Mouse (Mus musculus): ENCODE measurements around the gene Tuft1. TPM values are rescaled to one million over a fixed set of nuclear protein-coding genes. Genes with fewer than 3 reads are reported as not detected.
"Not testable (repeated sequence)": the region's sequence is repeated elsewhere in the genome, so short reads cannot be mapped to it uniquely, and the experiment has no call there.

The Tuft1 gene
- polyA plus RNA-seq, 1 experiment from 2014 or later = 3.9 TPM

DNA sequence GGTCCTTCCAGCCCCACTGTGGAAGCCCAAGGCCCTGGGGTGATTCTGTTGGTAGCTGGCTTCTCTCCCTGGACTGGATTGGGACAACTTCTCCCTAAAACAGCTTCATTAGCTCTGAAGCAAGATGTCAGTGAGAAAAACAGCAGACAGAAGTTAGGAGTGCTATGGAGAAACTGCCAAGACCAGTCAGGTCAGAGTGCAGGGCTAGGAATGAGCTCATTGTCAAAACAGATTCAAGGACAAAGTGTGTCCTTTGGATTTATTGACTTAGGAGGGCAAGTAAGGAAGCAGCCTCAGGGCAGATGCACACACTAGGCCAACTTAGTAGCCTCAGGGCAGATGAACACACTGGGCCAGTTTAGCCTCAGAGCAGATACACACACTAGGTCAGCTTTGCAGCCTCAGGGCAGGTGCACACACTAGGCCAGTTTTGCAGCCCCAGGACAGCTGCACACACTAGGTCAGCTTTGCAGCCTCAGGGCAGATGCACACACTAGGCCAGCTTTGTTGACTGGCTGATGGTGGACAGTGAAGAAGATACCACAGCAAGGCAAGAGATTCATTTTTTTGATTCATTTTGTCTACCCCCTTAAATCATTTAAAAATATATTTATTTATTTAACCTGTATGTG is 32.1 kb upstream of the Tuft1 start:
- Histone ChIP-seq H3K27me3 (ENCODE audit: control insufficient read depth, insufficient read depth, low read length) (no peaks in the 10 kb centered on the region), H3K27ac (ENCODE audit: low read depth, low read length) (no peak overlapping the region), H3K4me1 (replicated peaks; ENCODE audit: control insufficient read depth, insufficient read depth, low read length) (no peaks in the 10 kb centered on the region), H3K4me3 (ENCODE audit: low read depth, low read length) (no peak overlapping the region), H3K9ac (ENCODE audit: low read depth, low read length) (no peak overlapping the region), H3K36me3 (ENCODE audit: control insufficient read depth, insufficient read depth, low read length) (no peaks in the 10 kb centered on the region), H3K4me2 (replicated peaks; ENCODE audit: low read depth, low read length) (no peak overlapping the region), H3K9me3 (ENCODE audit: control insufficient read depth, low read length) (no peaks in the 10 kb centered on the region)
- DNase-seq (ENCODE audit: low spot score) (no peak), ATAC-seq (ENCODE audit: low FRiP score) (no peak)

DNA sequence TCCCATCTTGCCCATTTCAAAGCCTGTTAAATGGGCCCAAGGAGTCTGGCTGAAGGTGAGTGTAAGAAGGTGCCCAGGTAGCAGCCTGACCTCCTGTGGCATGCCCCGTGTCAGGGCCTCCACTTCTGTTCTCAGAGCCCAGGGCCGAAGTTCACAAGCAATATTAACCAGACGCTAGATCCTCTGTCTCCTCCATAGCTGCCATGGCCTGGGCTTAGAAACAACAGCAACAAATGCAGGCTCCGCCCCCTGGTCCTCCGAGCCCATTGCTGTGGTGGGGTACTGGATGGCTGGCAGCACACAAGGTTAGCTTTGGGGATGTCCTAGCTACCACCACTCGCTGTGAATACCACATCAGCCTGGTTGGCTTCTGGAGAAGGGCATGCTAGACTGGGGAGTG is 31.5 kb upstream of the Tuft1 start:
- 74% methylated on average over 6 of the region's 6 CpGs for WGBS
- H3K36me3 ChIP-seq (ENCODE audit: control insufficient read depth, insufficient read depth, low read length); ATAC-seq (ENCODE audit: low FRiP score); H3K9me3 ChIP-seq (ENCODE audit: control insufficient read depth, low read length); H3K9ac ChIP-seq (ENCODE audit: low read depth, low read length); DNase-seq (ENCODE audit: low spot score); H3K27ac ChIP-seq (ENCODE audit: low read depth, low read length); H3K4me2 ChIP-seq (replicated peaks; ENCODE audit: low read depth, low read length); H3K4me3 ChIP-seq (ENCODE audit: low read depth, low read length); H3K27me3 ChIP-seq (ENCODE audit: control insufficient read depth, insufficient read depth, low read length); H3K4me1 ChIP-seq (replicated peaks; ENCODE audit: control insufficient read depth, insufficient read depth, low read length): not testable (repeated sequence)

DNA sequence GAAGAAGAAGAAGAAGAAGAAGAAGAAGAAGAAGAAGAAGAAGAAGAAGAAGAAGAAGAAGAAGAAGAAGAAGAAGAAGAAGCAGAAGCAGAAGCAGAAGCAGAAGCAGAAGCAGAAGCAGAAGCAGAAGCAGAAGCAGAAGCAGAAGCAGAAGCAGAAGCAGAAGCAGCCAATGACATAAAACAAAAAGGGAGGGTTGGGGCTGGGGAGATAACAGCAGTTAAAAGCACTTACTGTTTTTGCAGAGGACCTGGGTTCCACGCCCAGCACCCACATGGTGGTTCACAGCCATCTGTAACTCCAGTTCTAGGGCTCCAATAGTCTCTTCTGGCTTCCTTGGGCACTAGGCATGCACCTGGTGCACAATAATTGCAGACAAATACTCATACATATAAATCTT is 30.5 kb upstream of the Tuft1 start:
- H3K4me2 ChIP-seq (replicated peaks; ENCODE audit: low read depth, low read length); H3K4me1 ChIP-seq (replicated peaks; ENCODE audit: control insufficient read depth, insufficient read depth, low read length); H3K9me3 ChIP-seq (ENCODE audit: control insufficient read depth, low read length); H3K36me3 ChIP-seq (ENCODE audit: control insufficient read depth, insufficient read depth, low read length); H3K27me3 ChIP-seq (ENCODE audit: control insufficient read depth, insufficient read depth, low read length); DNase-seq (ENCODE audit: low spot score); H3K27ac ChIP-seq (ENCODE audit: low read depth, low read length); ATAC-seq (ENCODE audit: low FRiP score); H3K4me3 ChIP-seq (ENCODE audit: low read depth, low read length); H3K9ac ChIP-seq (ENCODE audit: low read depth, low read length): not testable (repeated sequence)
- WGBS = 92% methylated on average over 1 of the region's 1 CpGs

DNA sequence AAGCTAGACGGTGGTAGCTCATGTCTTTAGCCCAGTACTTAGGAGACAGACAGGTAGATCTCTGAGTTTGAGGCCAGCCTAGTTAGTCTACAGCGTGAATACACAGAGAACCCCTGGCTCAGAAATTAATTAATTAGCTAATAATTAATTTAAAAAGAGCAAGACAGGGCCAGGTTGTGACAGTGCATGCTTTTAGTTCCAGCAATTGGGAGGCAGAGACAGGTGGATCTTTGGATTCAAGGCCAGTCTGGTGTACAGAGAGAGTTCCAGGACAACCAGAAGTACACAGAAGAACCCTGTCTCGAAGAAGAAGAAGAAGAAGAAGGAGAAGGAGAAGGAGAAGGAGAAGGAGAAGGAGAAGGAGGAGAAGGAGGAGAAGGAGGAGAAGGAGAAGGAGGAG is 30.0 kb upstream of the Tuft1 start:
- not testable (repeated sequence) for H3K9me3 ChIP-seq (ENCODE audit: control insufficient read depth, low read length); H3K4me3 ChIP-seq (ENCODE audit: low read depth, low read length); H3K9ac ChIP-seq (ENCODE audit: low read depth, low read length); DNase-seq (ENCODE audit: low spot score); H3K4me2 ChIP-seq (replicated peaks; ENCODE audit: low read depth, low read length); H3K36me3 ChIP-seq (ENCODE audit: control insufficient read depth, insufficient read depth, low read length); H3K27ac ChIP-seq (ENCODE audit: low read depth, low read length); ATAC-seq (ENCODE audit: low FRiP score); H3K27me3 ChIP-seq (ENCODE audit: control insufficient read depth, insufficient read depth, low read length); H3K4me1 ChIP-seq (replicated peaks; ENCODE audit: control insufficient read depth, insufficient read depth, low read length)
- 82% methylated on average over 3 of the region's 3 CpGs for WGBS

DNA sequence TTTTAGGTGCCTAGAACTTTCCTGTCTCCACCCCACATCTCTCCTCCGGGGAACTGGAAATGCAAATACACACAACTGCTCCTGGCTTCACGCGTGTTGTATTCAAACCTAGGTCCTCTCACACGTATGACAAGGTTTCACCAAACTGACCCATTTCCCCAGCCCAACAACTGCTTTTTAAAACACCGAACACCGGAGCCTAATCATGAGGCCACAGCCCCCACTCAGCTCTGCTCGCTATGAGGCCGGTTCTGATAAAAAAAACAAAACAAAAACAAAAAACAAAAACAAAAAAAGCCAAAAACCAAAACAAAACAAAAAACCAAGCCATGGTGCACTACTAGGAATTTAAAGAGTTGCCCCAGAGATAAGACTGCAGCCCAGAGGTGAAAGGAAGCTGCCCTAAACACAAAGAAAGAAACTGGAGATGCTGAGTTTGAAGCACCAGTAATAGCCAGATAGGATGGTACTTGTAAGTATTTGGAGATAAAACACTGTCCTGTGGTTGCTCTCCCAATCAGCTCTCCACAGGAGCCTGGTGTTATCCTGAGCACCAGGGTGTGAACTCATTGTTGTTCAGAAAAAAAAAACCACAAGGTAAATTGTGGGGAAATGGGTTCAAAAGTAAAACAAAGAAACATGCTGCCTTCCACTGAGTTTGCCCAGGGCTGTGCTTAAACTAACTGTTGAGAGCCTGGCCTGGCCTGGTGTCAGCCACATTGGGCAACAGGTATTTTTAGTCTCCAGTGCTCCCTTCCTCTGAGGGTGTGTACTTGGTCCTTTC is 27.5 kb upstream of the Tuft1 start:
- not testable (repeated sequence) for ATAC-seq (ENCODE audit: low FRiP score); H3K4me2 ChIP-seq (replicated peaks; ENCODE audit: low read depth, low read length); H3K4me1 ChIP-seq (replicated peaks; ENCODE audit: control insufficient read depth, insufficient read depth, low read length); H3K36me3 ChIP-seq (ENCODE audit: control insufficient read depth, insufficient read depth, low read length); H3K27ac ChIP-seq (ENCODE audit: low read depth, low read length); H3K27me3 ChIP-seq (ENCODE audit: control insufficient read depth, insufficient read depth, low read length); H3K9me3 ChIP-seq (ENCODE audit: control insufficient read depth, low read length); DNase-seq (ENCODE audit: low spot score); H3K4me3 ChIP-seq (ENCODE audit: low read depth, low read length); H3K9ac ChIP-seq (ENCODE audit: low read depth, low read length)
- WGBS = 87% methylated on average over 8 of the region's 8 CpGs

DNA sequence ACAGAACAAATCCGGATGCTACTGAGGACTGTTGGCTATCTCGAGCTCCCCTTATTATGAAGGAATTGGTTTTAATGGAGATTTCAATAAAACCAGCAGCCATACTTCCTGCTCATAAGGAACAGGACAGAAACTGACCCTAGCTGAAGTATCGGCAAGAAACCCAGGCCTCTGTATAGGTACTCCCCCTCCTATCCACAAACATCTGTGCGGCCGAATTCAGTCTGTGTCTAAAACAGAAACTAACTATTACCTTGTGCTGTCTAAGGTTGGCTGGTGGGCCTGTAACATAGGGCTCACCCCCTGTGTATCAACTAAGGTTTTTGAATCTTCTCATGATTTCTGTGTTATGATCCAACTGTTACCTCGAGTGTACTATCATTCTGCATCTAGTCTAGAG is 25.0 kb upstream of the Tuft1 start:
- no peak for ATAC-seq (ENCODE audit: low FRiP score)
- DNase-seq (ENCODE audit: low spot score) = no peak
- Histone ChIP-seq H3K9ac (ENCODE audit: low read depth, low read length) (no peak overlapping the region), H3K27ac (ENCODE audit: low read depth, low read length) (no peak overlapping the region), H3K36me3 (ENCODE audit: control insufficient read depth, insufficient read depth, low read length) (no peaks in the 10 kb centered on the region), H3K9me3 (ENCODE audit: control insufficient read depth, low read length) (no peaks in the 10 kb centered on the region), H3K4me3 (ENCODE audit: low read depth, low read length) (no peak overlapping the region), H3K4me1 (replicated peaks; ENCODE audit: control insufficient read depth, insufficient read depth, low read length) (no peaks in the 10 kb centered on the region), H3K27me3 (ENCODE audit: control insufficient read depth, insufficient read depth, low read length) (no peaks in the 10 kb centered on the region), H3K4me2 (replicated peaks; ENCODE audit: low read depth, low read length) (no peak overlapping the region)
- WGBS = 87% methylated on average over 6 of the region's 6 CpGs

DNA sequence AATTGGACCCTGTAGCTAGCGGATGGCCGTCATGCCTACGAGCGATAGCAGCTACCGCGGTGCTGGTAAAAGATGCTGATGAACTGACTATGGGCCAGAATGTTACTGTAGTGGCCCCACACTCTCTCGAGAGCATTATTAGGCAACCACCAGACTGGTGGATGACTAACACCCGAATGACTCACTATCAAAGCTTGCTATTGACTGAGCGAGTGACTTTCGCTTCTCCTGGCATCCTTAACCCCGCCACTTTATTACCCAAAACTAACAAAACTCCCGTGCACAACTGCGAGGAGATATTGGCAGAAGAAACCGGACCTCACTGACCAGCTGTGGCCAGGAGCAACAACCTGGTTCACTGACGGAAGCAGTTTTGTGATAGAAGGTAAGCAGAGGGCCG is 22.1 kb upstream of the Tuft1 start:
- 90% methylated on average over 16 of the region's 16 CpGs for WGBS
- no peak for ATAC-seq (ENCODE audit: low FRiP score)

DNA sequence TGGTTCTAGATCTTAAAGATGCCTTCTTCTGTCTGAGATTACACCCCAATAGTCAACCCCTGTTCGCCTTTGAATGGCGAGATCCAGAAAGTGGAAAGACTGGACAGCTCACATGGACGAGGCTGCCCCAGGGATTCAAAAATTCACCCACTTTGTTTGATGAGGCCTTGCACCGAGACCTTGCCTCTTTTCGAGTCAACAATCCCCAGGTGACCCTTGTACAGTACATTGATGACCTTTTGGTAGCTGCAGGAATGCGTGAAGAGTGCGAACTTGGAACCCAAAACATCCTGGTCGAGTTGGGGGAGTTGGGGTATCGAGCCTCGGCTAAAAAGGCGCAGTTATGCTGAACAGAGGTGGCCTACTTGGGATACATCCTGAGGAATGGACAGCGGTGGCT is 21.4 kb upstream of the Tuft1 start:
- H3K9me3 ChIP-seq (ENCODE audit: control insufficient read depth, low read length); H3K27ac ChIP-seq (ENCODE audit: low read depth, low read length); ATAC-seq (ENCODE audit: low FRiP score); H3K4me2 ChIP-seq (replicated peaks; ENCODE audit: low read depth, low read length); H3K9ac ChIP-seq (ENCODE audit: low read depth, low read length); DNase-seq (ENCODE audit: low spot score); H3K36me3 ChIP-seq (ENCODE audit: control insufficient read depth, insufficient read depth, low read length); H3K27me3 ChIP-seq (ENCODE audit: control insufficient read depth, insufficient read depth, low read length); H3K4me3 ChIP-seq (ENCODE audit: low read depth, low read length); H3K4me1 ChIP-seq (replicated peaks; ENCODE audit: control insufficient read depth, insufficient read depth, low read length): not testable (repeated sequence)
- 90% methylated on average over 12 of the region's 12 CpGs for WGBS

More for the DNA sequence above, 22.1 kb upstream of the Tuft1 start:
- H3K27ac ChIP-seq (ENCODE audit: low read depth, low read length) = no peak overlapping the region
- no peak overlapping the region for H3K4me3 ChIP-seq (ENCODE audit: low read depth, low read length)
- H3K4me1 ChIP-seq (replicated peaks; ENCODE audit: control insufficient read depth, insufficient read depth, low read length) = no peaks in the 10 kb centered on the region
- no peak for DNase-seq (ENCODE audit: low spot score)
- no peaks in the 10 kb centered on the region for H3K27me3 ChIP-seq (ENCODE audit: control insufficient read depth, insufficient read depth, low read length)
- H3K36me3 ChIP-seq (ENCODE audit: control insufficient read depth, insufficient read depth, low read length) = no peaks in the 10 kb centered on the region
- no peak overlapping the region for H3K9ac ChIP-seq (ENCODE audit: low read depth, low read length)
- no peak overlapping the region for H3K4me2 ChIP-seq (replicated peaks; ENCODE audit: low read depth, low read length)
- no peaks in the 10 kb centered on the region for H3K9me3 ChIP-seq (ENCODE audit: control insufficient read depth, low read length)

DNA sequence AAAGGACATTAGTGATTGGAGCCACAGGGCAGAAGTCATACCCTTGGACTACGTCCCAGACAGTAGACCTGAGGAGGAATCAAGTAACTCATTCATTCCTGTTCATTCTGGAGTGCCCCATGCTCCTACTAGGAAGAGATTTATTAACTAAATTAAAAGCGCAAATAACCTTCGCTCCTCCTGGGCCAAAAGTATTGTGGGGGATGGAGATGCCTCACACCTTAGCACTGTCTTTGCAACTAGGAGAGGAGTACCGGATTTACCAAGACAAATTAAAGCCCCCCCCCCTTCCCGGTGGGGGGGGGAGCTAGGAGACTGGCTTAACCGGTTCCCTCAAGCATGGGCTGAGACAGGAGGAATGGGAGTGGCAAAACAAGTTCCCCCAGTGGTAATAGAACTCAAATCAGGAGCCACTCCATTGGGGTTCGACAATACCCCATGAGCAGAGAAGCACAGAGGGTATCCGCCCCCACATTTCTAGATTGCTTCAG is 20.7 kb upstream of the Tuft1 start:
- H3K4me2 ChIP-seq (replicated peaks; ENCODE audit: low read depth, low read length) = no peak overlapping the region
- no peak overlapping the region for H3K27ac ChIP-seq (ENCODE audit: low read depth, low read length)
- no peaks in the 10 kb centered on the region for H3K4me1 ChIP-seq (replicated peaks; ENCODE audit: control insufficient read depth, insufficient read depth, low read length)
- no peak overlapping the region for H3K4me3 ChIP-seq (ENCODE audit: low read depth, low read length)
- ATAC-seq (ENCODE audit: low FRiP score) = no peak
- H3K27me3 ChIP-seq (ENCODE audit: control insufficient read depth, insufficient read depth, low read length) = no peaks in the 10 kb centered on the region
- 78% methylated on average over 8 of the region's 8 CpGs for WGBS
- no peaks in the 10 kb centered on the region for H3K36me3 ChIP-seq (ENCODE audit: control insufficient read depth, insufficient read depth, low read length)
- no peak for DNase-seq (ENCODE audit: low spot score)
- no peak overlapping the region for H3K9ac ChIP-seq (ENCODE audit: low read depth, low read length)
- H3K9me3 ChIP-seq (ENCODE audit: control insufficient read depth, low read length) = no peaks in the 10 kb centered on the region

Measured in hindbrain, embryonic 11.5 days (tissue).